Mouse (Mus musculus) lung, adult 18-20 months (tissue): ENCODE measurements around the gene Pafah2.
A peak's percentile ranks its signal among the peaks of the same experiment; 100 is the strongest.

Experiments
- DNase-seq, 2 experiments: peaks; one replicate each; pipeline ENCODE4 v3.0.0; 2022; ENCODE audit warnings: mixed read lengths in 2 of 2

Pafah2 gene

DNA sequence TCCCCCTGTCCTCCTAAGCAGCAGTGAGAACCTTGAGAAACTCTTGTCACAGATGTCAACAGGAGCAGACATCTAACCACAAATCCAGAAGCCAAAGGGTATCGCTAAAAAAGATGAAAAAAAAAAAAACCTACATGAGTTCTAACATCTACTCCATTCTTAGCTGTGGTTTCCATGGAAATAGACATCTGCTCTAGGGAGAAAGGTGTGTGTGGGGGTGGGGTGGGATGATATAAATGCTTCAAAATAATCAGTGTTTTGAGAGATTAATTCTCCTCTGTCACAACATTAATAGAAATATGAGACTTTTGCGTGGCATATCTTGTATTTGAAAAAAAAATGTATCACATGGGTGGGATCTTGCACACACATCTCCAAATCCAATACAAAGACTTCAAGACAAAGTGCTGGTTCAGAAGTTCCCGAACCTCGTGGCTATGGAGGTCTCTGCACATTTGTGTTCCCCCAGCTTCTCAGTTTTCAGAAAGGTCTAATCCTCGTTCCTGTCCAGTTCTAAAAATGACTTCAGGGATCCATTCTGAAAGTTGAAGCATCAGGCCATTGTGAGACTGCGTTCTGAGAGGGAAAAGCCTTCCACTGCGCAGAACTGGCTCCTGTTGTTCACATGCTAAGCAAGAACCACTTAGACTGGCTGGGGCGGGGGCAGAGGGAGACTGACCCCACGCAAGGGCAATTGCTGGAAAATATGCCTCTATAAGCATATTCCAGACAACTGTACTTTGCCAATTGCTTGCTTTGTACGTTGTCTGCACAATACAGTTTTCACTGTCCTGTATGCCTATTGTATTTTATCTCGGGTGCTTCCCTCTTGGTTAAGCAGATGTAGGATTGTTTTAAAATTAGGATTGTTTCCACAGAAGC, 70.5 kb downstream of the Pafah2 start:
- no peak for DNase-seq

DNA sequence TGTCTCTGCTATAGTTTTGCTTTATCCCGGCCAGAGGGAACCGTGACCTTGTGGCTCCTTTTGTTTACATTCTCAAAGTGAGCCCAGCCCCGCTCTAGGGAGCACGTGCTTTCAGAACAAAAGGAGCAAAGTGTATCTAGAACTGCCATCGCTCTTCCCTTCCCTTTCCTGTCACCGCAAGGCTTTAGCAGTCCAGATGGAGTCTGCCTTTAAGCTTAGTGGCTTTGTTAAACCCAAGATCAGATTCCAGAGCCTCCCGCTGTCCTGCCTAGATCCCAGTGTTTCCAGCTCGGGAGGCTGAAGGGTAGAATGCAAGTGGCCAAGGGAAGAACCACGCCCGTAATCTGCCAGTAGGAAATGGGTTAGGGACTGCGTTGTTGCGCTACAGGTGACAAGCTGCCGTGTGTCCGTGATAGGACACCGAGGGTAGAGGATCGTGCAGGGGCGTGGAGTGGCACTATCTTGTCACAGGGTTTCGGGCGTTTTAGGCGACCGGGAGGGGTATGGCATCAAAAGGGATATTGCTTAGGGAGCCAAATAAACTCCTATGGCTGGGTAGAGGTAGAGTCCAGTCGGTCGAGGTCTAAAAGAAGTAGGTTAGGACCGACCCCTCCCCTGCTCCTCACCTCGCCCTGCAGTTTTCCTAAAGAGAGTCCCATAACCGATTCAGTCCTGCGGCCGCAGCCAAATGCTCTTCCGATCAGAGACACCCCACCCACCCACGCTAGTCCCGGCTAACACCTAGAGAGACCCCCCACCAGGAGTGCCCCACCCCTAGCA, 71.5 kb downstream of the Pafah2 start:
- peak; percentile 77 to 84 for DNase-seq

DNA sequence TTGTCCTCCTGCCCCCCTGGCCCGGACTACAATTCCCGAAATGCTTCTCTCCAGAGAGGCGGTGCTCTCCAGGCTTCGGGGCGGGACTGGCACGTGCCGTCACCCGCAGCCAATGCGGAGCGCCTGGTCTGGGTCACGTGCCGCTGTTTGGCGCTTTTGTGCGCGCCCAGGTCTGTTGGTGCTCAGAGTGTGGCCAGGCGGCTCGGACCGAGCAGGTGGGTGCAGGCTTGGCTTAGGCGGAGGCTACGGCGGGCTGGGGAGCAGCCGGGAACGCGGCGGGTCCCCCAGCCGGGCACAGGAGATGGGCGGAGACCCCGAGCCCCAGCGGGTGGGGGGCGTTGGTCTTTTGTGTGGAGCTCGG, 72.1 kb downstream of the Pafah2 start, which contains the start of gene Stmn1:
Stmn1 (plus strand) TSS at position 106 of the 361 bp plus-strand sequence.
- peak; percentile 96 to 97 for DNase-seq

DNA sequence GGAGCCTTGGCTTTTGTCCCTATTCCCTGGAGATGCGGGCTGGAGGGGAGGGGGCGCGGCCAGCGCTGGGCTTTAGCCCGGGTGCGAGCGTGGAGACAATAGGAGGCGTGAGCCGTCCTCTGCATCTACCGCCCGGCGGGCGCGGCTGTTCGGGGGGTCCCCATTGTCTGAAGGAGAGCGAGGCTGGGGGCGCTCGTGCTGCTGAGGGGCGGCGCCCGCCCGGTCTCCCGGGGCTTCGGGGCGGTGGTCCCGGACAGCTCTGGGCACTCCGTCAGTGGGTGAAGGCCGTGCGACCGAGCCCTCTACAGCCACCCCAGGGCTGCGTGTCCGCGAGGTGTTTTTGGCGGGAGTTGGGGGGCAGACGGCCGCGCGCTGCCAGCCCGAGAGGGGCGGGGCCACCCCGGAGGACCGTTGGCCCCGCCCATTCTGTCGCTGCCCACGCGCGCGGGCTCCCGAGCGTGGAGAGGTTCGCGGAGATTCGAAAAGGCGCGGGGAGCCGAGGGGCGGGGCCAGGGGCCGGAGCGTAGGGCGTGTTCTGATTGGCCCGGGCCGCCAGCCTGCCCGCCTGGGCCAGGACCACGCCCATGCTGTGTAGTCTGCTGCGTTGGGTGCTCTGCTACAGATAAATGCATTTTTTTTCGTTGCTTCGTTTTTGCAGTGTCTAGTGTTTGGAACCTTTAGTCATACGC, 72.6 kb downstream of the Pafah2 start:
- DNase-seq = peak; percentile 93 to 95

DNA sequence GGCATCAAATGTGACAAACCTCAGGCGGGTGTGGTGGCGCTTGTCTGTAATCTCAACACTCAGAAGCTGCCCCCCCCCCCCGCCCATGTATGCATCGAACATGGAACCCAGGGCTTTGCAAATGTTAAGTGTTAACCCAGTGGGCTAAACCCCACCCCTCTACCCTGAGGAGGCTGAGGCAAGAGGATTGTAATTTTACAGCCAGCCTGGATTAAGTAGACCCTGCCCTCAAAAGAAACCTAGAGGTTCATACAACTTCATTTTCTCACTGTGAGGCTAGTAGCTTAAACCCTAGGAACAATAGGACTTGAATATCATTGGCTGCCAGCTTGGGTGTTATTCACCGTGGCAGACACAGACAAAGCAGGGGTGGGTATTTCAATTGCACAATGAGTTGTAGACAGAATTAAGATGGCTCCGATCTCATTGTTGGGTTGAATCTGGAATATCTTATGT, 73.2 kb downstream of the Pafah2 start:
- no peak for DNase-seq

DNA sequence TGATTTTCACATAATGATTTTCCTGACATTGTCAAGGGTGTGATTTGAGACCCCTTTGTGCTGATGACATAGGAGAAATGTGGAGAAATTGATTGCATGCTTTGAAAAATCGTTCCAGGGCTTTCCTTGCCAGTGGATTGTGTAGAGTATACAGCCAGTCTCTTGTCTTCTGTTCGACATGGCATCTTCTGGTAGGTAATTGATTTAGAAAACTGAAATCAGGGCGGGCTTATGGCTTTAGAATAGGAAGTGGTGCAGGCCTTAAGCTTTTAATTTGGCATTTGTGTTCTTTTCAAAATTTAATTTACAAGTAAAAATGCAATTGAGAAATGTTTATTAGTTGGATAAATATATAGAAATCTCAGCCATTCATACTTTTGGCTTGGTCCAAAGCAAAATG, 73.9 kb downstream of the Pafah2 start:
- no peak for DNase-seq

DNA sequence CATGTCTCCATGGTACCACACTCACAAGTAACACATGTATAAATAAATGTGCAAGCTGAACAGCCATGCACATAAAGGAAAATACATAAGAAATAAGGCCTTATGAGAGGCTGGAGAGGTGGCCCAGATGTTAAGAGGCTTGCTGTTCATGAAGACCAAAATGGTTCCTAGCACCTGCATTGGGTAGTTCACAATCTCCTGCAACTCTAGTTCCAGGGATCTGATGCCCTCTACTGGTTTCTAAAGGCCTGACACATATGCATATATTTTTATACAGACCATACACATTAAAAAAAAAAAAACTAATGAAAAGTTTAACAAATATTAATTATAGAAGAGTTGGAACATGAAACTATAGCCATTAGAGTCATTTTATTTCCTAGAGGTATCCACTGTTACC, 75.3 kb downstream of the Pafah2 start:
- no peak for DNase-seq

DNA sequence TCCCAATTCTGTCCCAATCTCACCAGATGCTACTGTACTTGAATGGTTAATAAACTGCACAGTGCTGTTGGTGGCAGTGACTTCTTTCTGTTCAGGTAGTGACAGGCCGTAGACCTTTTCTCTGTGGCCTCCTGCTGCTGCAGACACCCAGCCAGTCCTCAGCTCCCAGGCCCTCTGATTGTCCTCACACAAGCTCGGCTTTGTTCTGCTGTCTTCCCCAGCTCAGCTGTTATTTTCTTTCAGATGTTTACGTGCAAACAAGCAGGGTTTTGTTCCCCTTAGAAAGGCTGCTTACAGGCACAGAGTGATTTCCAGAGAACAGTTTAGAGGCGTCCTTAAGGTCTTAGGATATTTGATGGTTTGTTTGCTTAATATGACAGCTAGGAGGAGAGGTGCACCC, 77.6 kb downstream of the Pafah2 start:
- DNase-seq = no peak

DNA sequence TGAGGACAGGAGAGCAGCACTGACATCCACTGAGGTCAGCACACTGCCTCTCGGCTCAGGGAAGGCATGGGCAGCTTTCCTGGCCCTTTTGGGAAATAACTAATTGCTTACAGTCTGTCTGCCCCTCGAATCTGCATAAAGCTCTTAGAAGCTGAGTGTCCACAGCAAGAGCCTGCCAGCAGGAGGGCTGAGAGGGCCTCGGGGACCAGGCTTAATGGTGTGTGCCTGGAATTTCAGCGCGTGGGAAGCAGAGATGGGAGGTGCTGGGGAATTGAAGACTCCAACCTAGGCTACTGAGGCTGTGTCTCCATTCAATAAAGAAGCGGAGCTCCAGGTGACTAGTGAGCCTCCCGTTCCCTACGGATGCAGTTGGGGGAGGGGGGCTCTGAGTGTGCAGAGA, 78.1 kb downstream of the Pafah2 start:
- DNase-seq = no peak

DNA sequence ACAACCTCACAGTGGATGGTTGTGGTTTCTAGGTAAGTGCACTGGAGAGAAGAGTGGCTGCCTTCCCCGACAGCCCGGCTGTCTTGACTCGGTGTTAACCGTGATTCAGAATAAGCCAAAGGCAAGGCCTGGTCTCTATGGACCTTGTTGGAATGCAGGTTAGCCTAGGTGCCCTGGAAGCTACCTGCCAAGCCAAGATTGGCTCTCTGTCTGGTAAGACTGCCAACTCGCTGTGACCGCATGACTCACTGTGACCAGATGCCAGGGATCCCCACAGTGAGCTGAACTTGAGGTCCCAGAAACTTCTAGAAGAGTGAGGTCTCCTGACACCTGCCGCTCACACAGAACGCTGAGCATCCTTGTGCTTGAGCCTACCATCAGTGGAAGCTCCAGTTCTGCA, 80.8 kb downstream of the Pafah2 start:
- peak; percentile 57 to 62 for DNase-seq
